Mouse (Mus musculus) midbrain, embryonic 11.5 days (tissue): Measurements from ENCODE around the gene Eif2b5. TPM values are rescaled to one million over a fixed set of nuclear protein-coding genes. Genes with fewer than 3 reads are reported as not detected.

Experiments used
- ATAC-seq: fragments of 200-750 bp; cut with Nextera tagmentation; 2 replicates; pipeline ENCODE4 v1.8.0; 2017; ENCODE audit warnings: moderate TSS enrichment, moderate library complexity; ENCODE audit not compliant: low FRiP score
- DNase-seq: peaks from one replicate; pipeline ENCODE4 v3.0.0; 2015; ENCODE audit warnings: low spot score; ENCODE audit errors: missing footprints
- H3K27ac ChIP-seq: fragments of 300-500 bp; sonication (generic); 2 replicates; pipeline ENCODE4 v1.5.1; 2014; ENCODE audit warnings: low read depth, low read length
- H3K27me3 ChIP-seq: fragments of 300-500 bp; sonication (generic); 2 replicates; pipeline ENCODE4 v1.6.1; 2014; ENCODE audit warnings: mild to moderate bottlenecking, low read length, moderate library complexity, mixed read lengths; ENCODE audit not compliant: control insufficient read depth, insufficient read depth
- H3K36me3 ChIP-seq: fragments of 300-500 bp; sonication (generic); 2 replicates; pipeline ENCODE4 v1.6.1; 2014; ENCODE audit warnings: mild to moderate bottlenecking, low read length, moderate library complexity, mixed read lengths; ENCODE audit not compliant: control insufficient read depth, insufficient read depth
- H3K4me1 ChIP-seq: fragments of 300-500 bp; sonication (generic); 2 replicates; pipeline ENCODE4 v1.6.1; 2014; ENCODE audit warnings: low read length; ENCODE audit not compliant: control insufficient read depth, insufficient read depth
- H3K4me2 ChIP-seq: fragments of 300-500 bp; sonication (generic); 2 replicates; pipeline ENCODE4 v1.6.1; 2014; ENCODE audit warnings: mild to moderate bottlenecking, moderate library complexity
- H3K4me3 ChIP-seq: fragments of 300-500 bp; sonication (generic); 2 replicates; pipeline ENCODE4 v1.5.1; 2014; ENCODE audit warnings: low read depth, low read length
- H3K9ac ChIP-seq: fragments of 300-500 bp; sonication (generic); 2 replicates; pipeline ENCODE4 v1.6.1; 2014; ENCODE audit warnings: low read length
- H3K9me3 ChIP-seq: fragments of 300-500 bp; sonication (generic); 2 replicates; pipeline ENCODE4 v1.6.1; 2016; ENCODE audit warnings: low read length; ENCODE audit not compliant: control insufficient read depth
- WGBS: fragments of 180-500 bp; shearing (Covaris S2); extraction: QIAGEN DNeasy Blood & Tissue Kit; methylation state at CpG from one replicate; pipeline ENCODE4 v1.1.7; 2014; 5-methylcytosine and 5-hydroxymethylcytosine counted together
- polyA plus RNA-seq: library from polyadenylated mRNA; unstranded; fragments of >200 nt; fragmentation: Nextera tagmentation; extraction: Ambion mirVana; gene quantifications from 2 replicates; pipeline ENCODE4 v1.2.1, GENCODE M21; 2014

The Eif2b5 gene
- polyA plus RNA-seq, 1 experiment from 2014 or later: 141 TPM

DNA sequence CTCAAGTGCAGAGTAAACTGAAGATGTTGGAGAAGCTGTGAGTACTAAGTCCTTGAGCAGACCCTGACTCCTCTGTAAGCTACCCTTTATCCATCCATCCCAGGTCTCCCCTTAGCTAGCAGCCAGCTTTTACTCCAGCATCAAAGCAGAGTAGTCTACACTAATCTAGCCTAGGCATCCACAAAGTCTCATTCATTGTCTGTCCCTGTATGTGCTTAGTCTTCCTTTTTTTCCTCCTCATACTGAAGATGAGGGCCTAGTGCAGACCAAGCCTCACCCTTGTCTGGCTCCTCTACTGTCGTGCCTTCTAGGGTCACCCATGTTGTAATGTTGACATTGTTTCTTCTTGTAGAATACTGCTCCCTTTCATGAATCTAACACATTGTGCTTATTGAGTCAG lies 54.0 kb downstream of the Eif2b5 start:
- Histone ChIP-seq H3K9me3 (no peaks in the 10 kb centered on the region), H3K9ac (no peak overlapping the region), H3K27me3 (no peaks in the 10 kb centered on the region), H3K36me3 (peaks cover 15% of the 10 kb centered on the region; the same call in 1 of the 2 replicates), H3K4me3 (no peak overlapping the region), H3K4me2 (no peak overlapping the region), H3K4me1 (peaks cover 6% of the 10 kb centered on the region), H3K27ac (no peak overlapping the region)
- no peak for ATAC-seq
- DNase-seq: peak; percentile 76
- 90% methylated on average over 1 of the region's 1 CpGs for WGBS

GRCm38 (mm10) chr16:20555000-20555399 lies 56.4 kb downstream of the Eif2b5 start:
- H3K36me3 ChIP-seq: peaks cover 19% of the 10 kb centered on the region
- H3K27ac ChIP-seq: no peak overlapping the region
- no peak for ATAC-seq
- no peak overlapping the region for H3K4me2 ChIP-seq
- no peaks in the 10 kb centered on the region for H3K4me1 ChIP-seq
- DNase-seq: no peak
- H3K4me3 ChIP-seq: no peak overlapping the region
- no peak overlapping the region for H3K9ac ChIP-seq
- H3K27me3 ChIP-seq: no peaks in the 10 kb centered on the region
- 91% methylated on average over 6 of the region's 6 CpGs for WGBS
- H3K9me3 ChIP-seq: no peaks in the 10 kb centered on the region

DNA sequence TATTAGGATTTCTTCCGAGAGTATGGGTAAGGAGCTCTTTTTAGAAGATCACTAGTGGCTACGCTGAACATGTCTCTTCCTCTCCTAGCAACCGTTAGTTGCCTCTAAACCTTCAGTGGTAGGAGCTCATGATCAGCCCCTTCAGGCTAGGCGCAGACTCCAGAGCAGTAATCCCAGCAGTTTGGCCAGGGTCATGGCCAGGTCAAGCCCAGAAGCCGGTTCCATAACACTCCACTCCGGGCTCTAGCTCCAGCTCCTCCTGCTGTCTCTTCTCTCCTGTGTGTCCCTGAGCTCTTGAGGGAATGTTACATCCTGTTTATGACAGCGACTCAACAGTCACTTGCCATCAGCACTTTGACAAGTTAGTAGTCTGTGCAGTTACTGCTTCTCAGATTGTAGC lies 58.8 kb downstream of the Eif2b5 start:
- H3K36me3 ChIP-seq: peaks cover 17% of the 10 kb centered on the region
- H3K4me2 ChIP-seq: no peak overlapping the region
- H3K4me3 ChIP-seq: no peak overlapping the region
- H3K27me3 ChIP-seq: no peaks in the 10 kb centered on the region
- WGBS: 84% methylated on average over 7 of the region's 7 CpGs
- no peak overlapping the region for H3K27ac ChIP-seq
- DNase-seq (no peak), ATAC-seq (no peak)
- H3K9ac ChIP-seq: no peak overlapping the region
- no peaks in the 10 kb centered on the region for H3K4me1 ChIP-seq
- no peaks in the 10 kb centered on the region for H3K9me3 ChIP-seq

Other genes with a start within 250 kb of the Eif2b5 start
- gene Parl, start 196.4 kb upstream of the Eif2b5 start, polyA plus RNA-seq: 107 and 109 TPM in 2 replicates
- not detected in 2 replicates for gene Cyp2ab1, start 173.4 kb upstream of the Eif2b5 start, polyA plus RNA-seq
- 58.3 and 61.7 TPM in 2 replicates for gene Abcc5, start 72.4 kb upstream of the Eif2b5 start, polyA plus RNA-seq
- gene Dvl3, start 18.2 kb downstream of the Eif2b5 start, polyA plus RNA-seq: 47.7 and 49.6 TPM in 2 replicates
- gene Ap2m1, start 36.7 kb downstream of the Eif2b5 start, polyA plus RNA-seq: 867 and 919 TPM in 2 replicates
- 62.2 and 64.4 TPM in 2 replicates for gene Abcf3, start 49.8 kb downstream of the Eif2b5 start, polyA plus RNA-seq
- gene Vwa5b2, start 90.7 kb downstream of the Eif2b5 start, polyA plus RNA-seq: 1.6 and 2.5 TPM in 2 replicates
- 25.6 and 26.6 TPM in 2 replicates for gene Eef1akmt4, start 112.8 kb downstream of the Eif2b5 start, polyA plus RNA-seq
- gene Gm49333, start 112.8 kb downstream of the Eif2b5 start, polyA plus RNA-seq: 0.50 TPM in 1 of 2 replicates, not detected in the other
- gene Alg3, start 112.9 kb downstream of the Eif2b5 start, polyA plus RNA-seq: 54.6 and 55.1 TPM in 2 replicates
- gene Camk2n2, start 122.5 kb downstream of the Eif2b5 start, polyA plus RNA-seq: 4.9 and 5.2 TPM in 2 replicates
- 2.5 and 4.0 TPM in 2 replicates for gene Ece2, start 131.0 kb downstream of the Eif2b5 start, polyA plus RNA-seq
- 474 and 502 TPM in 2 replicates for gene Psmd2, start 152.8 kb downstream of the Eif2b5 start, polyA plus RNA-seq
- gene Eif4g1, start 169.5 kb downstream of the Eif2b5 start, polyA plus RNA-seq: 132 and 142 TPM in 2 replicates
- 8.8 and 12.5 TPM in 2 replicates for gene Fam131a, start 194.4 kb downstream of the Eif2b5 start, polyA plus RNA-seq
- 104 and 119 TPM in 2 replicates for gene Polr2h, start 218.8 kb downstream of the Eif2b5 start, polyA plus RNA-seq
- 15.1 and 16.0 TPM in 2 replicates for gene Clcn2, start 218.9 kb downstream of the Eif2b5 start, polyA plus RNA-seq
- gene Chrd, start 234.3 kb downstream of the Eif2b5 start, polyA plus RNA-seq: 2.6 and 2.7 TPM in 2 replicates
- 0.37 and 0.71 TPM in 2 replicates for gene Thpo, start 235.7 kb downstream of the Eif2b5 start, polyA plus RNA-seq